Mouse (Mus musculus): ENCODE data around the gene Gm8947.

Gm8947 gene

DNA sequence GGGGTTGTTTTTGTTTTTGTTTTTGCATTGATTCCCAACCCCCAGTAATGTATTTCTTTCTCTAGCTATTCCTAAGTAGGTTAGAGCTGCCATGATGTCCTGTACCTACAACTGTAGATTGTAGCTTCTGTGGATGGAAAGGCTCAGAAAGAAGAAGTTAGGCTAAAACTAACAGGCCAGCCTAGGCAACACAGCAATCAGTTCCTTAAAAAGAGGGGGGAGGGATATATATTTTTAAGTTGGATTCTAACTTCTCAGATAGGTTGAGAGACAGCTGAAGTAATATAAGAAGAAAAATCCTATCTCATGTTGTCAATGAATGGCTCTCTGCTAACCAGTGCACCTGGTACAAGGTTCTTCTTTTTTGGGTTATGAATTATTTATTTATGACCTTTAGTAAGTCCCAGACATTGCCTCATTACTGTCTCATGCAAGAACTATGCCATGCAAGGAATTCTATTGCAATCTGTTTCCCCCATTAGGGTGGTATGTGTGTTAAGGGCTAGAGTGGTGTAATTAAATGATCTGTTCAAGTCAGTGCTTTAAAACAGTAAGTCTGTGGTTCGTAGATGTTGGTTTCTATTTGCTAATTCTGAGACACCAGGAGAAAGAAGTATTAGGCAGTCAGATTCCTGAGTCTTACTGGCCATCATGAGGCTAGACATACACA is 36.3 kb downstream of the Gm8947 start:
- DNase-seq: no peak

GRCm38 (mm10) chr1:151232346-151232745 is 40.2 kb downstream of the Gm8947 start:
- DNase-seq: no peak

- DNase-seq: no peak
Observed at GRCm38 (mm10) chr1:151233756-151234155, 41.6 kb downstream of the Gm8947 start.

- no peak for DNase-seq
Observed at GRCm38 (mm10) chr1:151235574-151235973, 43.4 kb downstream of the Gm8947 start.

- DNase-seq: peak; percentile 65
Observed at GRCm38 (mm10) chr1:151236141-151236930, 44.2 kb downstream of the Gm8947 start.

GRCm38 (mm10) chr1:151237780-151238179 is 45.6 kb downstream of the Gm8947 start:
- no peak for DNase-seq

GRCm38 (mm10) chr1:151243332-151243731 is 51.2 kb downstream of the Gm8947 start:
- no peak for DNase-seq

All from layer of hippocampus, adult 9-11 months (tissue).